26 mouse cellular contexts compared by ENCODE assay signal in genomic region chr16:10788866-10789265, GRCm38 (mm10). TPM values are rescaled to one million over a fixed set of nuclear protein-coding genes. Genes with fewer than 3 reads are reported as not detected.
DNase-seq lines count a peak whose midpoint lies in the region; ATAC-seq and TF ChIP-seq lines count a peak whose summit lies in the region.
"Had no signal": no experiment of that assay in that cellular context is flagged by ENCODE, and none has a peak within 500 bp of the region (broad histone marks: within the 10 kb centered on the region; RNA-seq: fewer than 3 reads in every experiment).

No protein-coding gene starts in this region.

- H3K9ac ChIP-seq in embryonic facial prominence, embryonic 13.5 days, result 0 out of 2 replicates have a peak overlapping the region, but pooled peaks have one; percentile 51
- no peak overlapping the region for H3K9ac ChIP-seq in CH12.LX (ENCODE audit: insufficient read depth, low read depth)
- H3K9ac ChIP-seq in kidney, embryonic 15.5 days, result no peak overlapping the region
- H3K9ac ChIP-seq in forebrain, embryonic 15.5 days (replicated peaks), result no peak overlapping the region
- H3K9ac ChIP-seq: embryonic facial prominence, embryonic 12.5 days; forebrain, embryonic 13.5 days; heart, embryonic 13.5 days; hindbrain, embryonic 15.5 days had no signal

- peaks cover 21% of the 10 kb centered on the region for H3K4me1 ChIP-seq in embryonic facial prominence, embryonic 13.5 days
- H3K4me1 ChIP-seq in embryonic facial prominence, embryonic 10.5 days, result peaks cover 46% of the 10 kb centered on the region
- peaks cover 31 to 37% of the 10 kb centered on the region in 2 experiments for H3K4me1 ChIP-seq in CH12.LX (ENCODE audit: control insufficient read depth in 1 of 2, insufficient read depth in 2 of 2)
- peaks cover 36% of the 10 kb centered on the region for H3K4me1 ChIP-seq in kidney, embryonic 15.5 days
- H3K4me1 ChIP-seq in forebrain, embryonic 15.5 days, result peaks cover 18% of the 10 kb centered on the region

- in situ Hi-C loops in CH12.LX (cut with MboI; ENCODE audit: low pct_ligation_motif_present, low pct_unique_long_range_greater_than_20kb, low sequenced_read_pairs), result loop anchor here (5.0 kb wide), 2 partner anchors 122 to 217 kb away; no protein-coding TSS in a partner anchor

- no peak overlapping the region for H3K27ac ChIP-seq in embryonic facial prominence, embryonic 13.5 days
- H3K27ac ChIP-seq in embryonic facial prominence, embryonic 10.5 days (replicated peaks), result no peak overlapping the region
- H3K27ac ChIP-seq in CH12.LX (ENCODE audit: insufficient read depth, low read depth), result no peak overlapping the region
- H3K27ac ChIP-seq in kidney, embryonic 15.5 days, result no peak overlapping the region
- no peak overlapping the region for H3K27ac ChIP-seq in forebrain, embryonic 15.5 days (replicated peaks)
- H3K27ac ChIP-seq: embryonic facial prominence, embryonic 12.5 days; forebrain, embryonic 13.5 days; heart, embryonic 13.5 days; hindbrain, embryonic 15.5 days had no signal

- no peak for TF ChIP-seq POLR2A in CH12.LX (IDR thresholded peaks at IDR 0.05; ENCODE audit: low read depth, low read length)

- no peak for ATAC-seq in embryonic facial prominence, embryonic 13.5 days (ENCODE audit: insufficient number of reproducible peaks, insufficient read depth, low FRiP score, low TSS enrichment, low read depth)
- peak; percentile 8 for ATAC-seq in inflammation-experienced regulatory T-cells, adult 6 months
- ATAC-seq in kidney, embryonic 15.5 days (replicated peaks; ENCODE audit: low FRiP score), result no peak
- ATAC-seq in forebrain, embryonic 15.5 days (replicated peaks), result no peak
- ATAC-seq: activated CD4-positive, CD25-positive, alpha-beta regulatory T cell, adult 4 months; forebrain, embryonic 13.5 days; Patski had no signal

- H3K4me2 ChIP-seq in embryonic facial prominence, embryonic 13.5 days, result no peak overlapping the region
- no peak overlapping the region for H3K4me2 ChIP-seq in CH12.LX (ENCODE audit: insufficient read depth, low read depth, poor library complexity, severe bottlenecking)
- no peak overlapping the region for H3K4me2 ChIP-seq in kidney, embryonic 15.5 days
- H3K4me2 ChIP-seq in forebrain, embryonic 15.5 days (replicated peaks), result no peak overlapping the region
- H3K4me2 ChIP-seq: embryonic facial prominence, embryonic 12.5 days; forebrain, embryonic 13.5 days; heart, embryonic 13.5 days; hindbrain, embryonic 15.5 days had no signal

- H3K9me3 ChIP-seq in embryonic facial prominence, embryonic 13.5 days, result no peaks in the 10 kb centered on the region
- no peaks in the 10 kb centered on the region for H3K9me3 ChIP-seq in embryonic facial prominence, embryonic 10.5 days
- H3K9me3 ChIP-seq in CH12.LX (replicated peaks; ENCODE audit: low read length), result no peaks in the 10 kb centered on the region
- H3K9me3 ChIP-seq in kidney, embryonic 15.5 days (replicated peaks), result no peaks in the 10 kb centered on the region
- H3K9me3 ChIP-seq in forebrain, embryonic 15.5 days, result no peaks in the 10 kb centered on the region
- H3K9me3 ChIP-seq: embryonic facial prominence, embryonic 12.5 days; forebrain, embryonic 13.5 days; heart, embryonic 13.5 days; hindbrain, embryonic 15.5 days had no signal

- TF ChIP-seq CTCF in CH12.LX (conservative IDR thresholded peaks at IDR 0.05 in 1 of 2, IDR thresholded peaks at IDR 0.05 in 1 of 2; ENCODE audit: low read depth in 2 of 2, low read length in 2 of 2), result no peak

- no peaks in the 10 kb centered on the region for H3K36me3 ChIP-seq in embryonic facial prominence, embryonic 13.5 days
- H3K36me3 ChIP-seq in embryonic facial prominence, embryonic 10.5 days (replicated peaks), result no peaks in the 10 kb centered on the region
- H3K36me3 ChIP-seq in CH12.LX (replicated peaks in 1 of 2; ENCODE audit: control insufficient read depth in 1 of 2, insufficient read depth in 1 of 2, low read length in 1 of 2), result peaks cover 0 to 6% of the 10 kb centered on the region in 2 experiments
- no peaks in the 10 kb centered on the region for H3K36me3 ChIP-seq in kidney, embryonic 15.5 days
- H3K36me3 ChIP-seq in forebrain, embryonic 15.5 days, result no peaks in the 10 kb centered on the region
- H3K36me3 ChIP-seq: embryonic facial prominence, embryonic 12.5 days; heart, embryonic 13.5 days; hindbrain, embryonic 15.5 days had no signal

- no peak for TF ChIP-seq EP300 in CH12.LX (IDR thresholded peaks at IDR 0.05; ENCODE audit: low read length)

- H3K79me2 ChIP-seq in CH12.LX (replicated peaks; ENCODE audit: control insufficient read depth, extremely low read depth, insufficient read depth, poor library complexity, severe bottlenecking), result peaks cover 9% of the 10 kb centered on the region

- dilution Hi-C loops in CH12.LX (cut with MboI; ENCODE audit: extremely low pct_ligation_motif_present, extremely low pct_unique_long_range_greater_than_20kb, low sequenced_read_pairs), result no loop called here

- no peak for TF ChIP-seq RAD21 in CH12.LX (IDR thresholded peaks at IDR 0.05; ENCODE audit: low read depth, low read length)

- 64% methylated on average over 4 of the region's 4 CpGs for WGBS in embryonic facial prominence, embryonic 13.5 days
- WGBS in embryonic facial prominence, embryonic 10.5 days, result 67% methylated on average over 4 of the region's 4 CpGs
- WGBS in kidney, embryonic 15.5 days, result 52% methylated on average over 4 of the region's 4 CpGs
- WGBS in forebrain, embryonic 15.5 days, result 50% methylated on average over 4 of the region's 4 CpGs

- H3K4me3 ChIP-seq in embryonic facial prominence, embryonic 13.5 days, result no peak overlapping the region
- no peak overlapping the region for H3K4me3 ChIP-seq in embryonic facial prominence, embryonic 10.5 days
- no peak overlapping the region for H3K4me3 ChIP-seq in CH12.LX (replicated peaks in 1 of 3; ENCODE audit: low read depth in 2 of 3, low read length in 2 of 3, poor library complexity in 1 of 3)
- H3K4me3 ChIP-seq in kidney, embryonic 15.5 days (replicated peaks), result no peak overlapping the region
- H3K4me3 ChIP-seq in forebrain, embryonic 15.5 days, result no peak overlapping the region
- H3K4me3 ChIP-seq: embryonic facial prominence, embryonic 12.5 days; forebrain, embryonic 13.5 days; heart, embryonic 13.5 days; hindbrain, embryonic 15.5 days had no signal

- no peak for DNase-seq in embryonic facial prominence, embryonic 10.5 days (ENCODE audit: low spot score)
- DNase-seq in CH12.LX (ENCODE audit: extremely low read depth), result peak; percentile 42
- no peak for DNase-seq in cerebellum, adult 9-10 months
- DNase-seq: adrenal gland, adult 2 months; adrenal gland, postnatal 25 days; cerebellum, adult 2 months; cerebellum, postnatal 14 days; embryo, embryonic 11 days; gastrocnemius, postnatal 36 days; heart, postnatal 36 days had no signal

- no peaks in the 10 kb centered on the region for H3K27me3 ChIP-seq in embryonic facial prominence, embryonic 13.5 days
- peaks cover 27% of the 10 kb centered on the region for H3K27me3 ChIP-seq in embryonic facial prominence, embryonic 10.5 days (replicated peaks; ENCODE audit: low read depth, poor library complexity, severe bottlenecking)
- H3K27me3 ChIP-seq in CH12.LX (replicated peaks), result no peaks in the 10 kb centered on the region
- no peaks in the 10 kb centered on the region for H3K27me3 ChIP-seq in kidney, embryonic 15.5 days
- H3K27me3 ChIP-seq in forebrain, embryonic 15.5 days, result 0 out of 2 replicates have a peak, but pooled peaks cover 2% of the 10 kb centered on the region
- H3K27me3 ChIP-seq: hindbrain, embryonic 15.5 days; Patski had no signal

RNA-seq across cellular contexts. Expression of gene Tnp2, which starts 0.4 kb away (rescaled TPM):
- not detected in 2 replicates for polyA plus RNA-seq in embryonic facial prominence, embryonic 13.5 days (2015; fragmentation: Nextera tagmentation; extraction: Ambion mirVana)
- polyA plus RNA-seq in embryonic facial prominence, embryonic 10.5 days (2016; fragmentation: Nextera tagmentation; extraction: Ambion mirVana), result not detected in 2 replicates
- total RNA-seq in CH12.LX (2012; rRNA removed), result 0.25 TPM in 1 of 2 replicates, not detected in the other
- total RNA-seq in CH12.LX (2014; rRNA removed), result not detected in 2 replicates
- 0.43 TPM in 1 of 2 replicates, not detected in the other for polyA plus RNA-seq in CH12.LX (2012; ENCODE audit: insufficient read length, low read depth)
- polyA plus RNA-seq in inflammation-experienced regulatory T-cells, adult 6 months (2017; shearing (Covaris generic)), result 1 to 10 TPM; 6.3 to 9.8 (median 6.6) TPM
- not detected in 2 replicates for polyA plus RNA-seq in kidney, embryonic 15.5 days (2015; fragmentation: Nextera tagmentation; extraction: Ambion mirVana)
- not detected in 2 replicates for polyA plus RNA-seq in forebrain, embryonic 15.5 days (2015; fragmentation: Nextera tagmentation; extraction: Ambion mirVana)
- total RNA-seq: adrenal gland, adult 2 months; adrenal gland, postnatal 25 days; common myeloid progenitor, adult 5-6 weeks; gastrocnemius, adult 8-10 months; heart, postnatal 36 days had no signal
- polyA plus RNA-seq: adrenal gland, adult 2 months; C2C12; cerebellum, adult 2 months; embryonic facial prominence, embryonic 12.5 days; forebrain, embryonic 13.5 days; heart, embryonic 13.5 days; heart, postnatal 0 days; hindbrain, embryonic 11.5 days; hindbrain, embryonic 15.5 days; intestine, embryonic 14.5 days; Patski had no signal

RNA-seq across cellular contexts. Expression of gene Prm3, which starts 1.8 kb away (rescaled TPM):
- not detected in 2 replicates for polyA plus RNA-seq in embryonic facial prominence, embryonic 13.5 days (2015; fragmentation: Nextera tagmentation; extraction: Ambion mirVana)
- not detected in 2 replicates for polyA plus RNA-seq in embryonic facial prominence, embryonic 10.5 days (2016; fragmentation: Nextera tagmentation; extraction: Ambion mirVana)
- not detected in 2 replicates for total RNA-seq in CH12.LX (2012; rRNA removed)
- not detected in 2 replicates for total RNA-seq in CH12.LX (2014; rRNA removed)
- not detected in 2 replicates for polyA plus RNA-seq in CH12.LX (2012; ENCODE audit: insufficient read length, low read depth)
- not detected for polyA plus RNA-seq in inflammation-experienced regulatory T-cells, adult 6 months (2017; shearing (Covaris generic))
- not detected in 2 replicates for polyA plus RNA-seq in kidney, embryonic 15.5 days (2015; fragmentation: Nextera tagmentation; extraction: Ambion mirVana)
- polyA plus RNA-seq in forebrain, embryonic 15.5 days (2015; fragmentation: Nextera tagmentation; extraction: Ambion mirVana), result not detected in 2 replicates
- total RNA-seq: adrenal gland, adult 2 months; adrenal gland, postnatal 25 days; common myeloid progenitor, adult 5-6 weeks; gastrocnemius, adult 8-10 months; gastrocnemius, postnatal 36 days; heart, postnatal 36 days had no signal
- polyA plus RNA-seq: activated CD4-positive, CD25-positive, alpha-beta regulatory T cell, adult 4 months; adrenal gland, adult 2 months; C2C12; cerebellum, adult 2 months; embryonic facial prominence, embryonic 12.5 days; forebrain, embryonic 13.5 days; heart, embryonic 13.5 days; heart, postnatal 0 days; hindbrain, embryonic 11.5 days; hindbrain, embryonic 15.5 days; intestine, embryonic 14.5 days; Patski had no signal

RNA-seq across cellular contexts. Expression of gene Socs1, which starts 3.5 kb away (rescaled TPM):
- 15.0 and 15.4 TPM in 2 replicates for polyA plus RNA-seq in embryonic facial prominence, embryonic 13.5 days (2015; fragmentation: Nextera tagmentation; extraction: Ambion mirVana)
- 3.7 and 4.2 TPM in 2 replicates for polyA plus RNA-seq in embryonic facial prominence, embryonic 10.5 days (2016; fragmentation: Nextera tagmentation; extraction: Ambion mirVana)
- total RNA-seq in CH12.LX (2012; rRNA removed) (26.1 and 29.1 TPM in 2 replicates), CH12.LX (2014; rRNA removed) (17.3 and 18.8 TPM in 2 replicates)
- 23.0 and 27.6 TPM in 2 replicates for polyA plus RNA-seq in CH12.LX (2012; ENCODE audit: insufficient read length, low read depth)
- polyA plus RNA-seq in inflammation-experienced regulatory T-cells, adult 6 months (2017; shearing (Covaris generic)), result 1 to 10 TPM; 3.9 to 4.7 (median 4.3) TPM
- 6.9 and 7.8 TPM in 2 replicates for polyA plus RNA-seq in kidney, embryonic 15.5 days (2015; fragmentation: Nextera tagmentation; extraction: Ambion mirVana)
- polyA plus RNA-seq in forebrain, embryonic 15.5 days (2015; fragmentation: Nextera tagmentation; extraction: Ambion mirVana), result 1.7 and 2.1 TPM in 2 replicates

RNA-seq across cellular contexts. Expression of gene Prm2, which starts 7.1 kb away (rescaled TPM):
- polyA plus RNA-seq in embryonic facial prominence, embryonic 13.5 days (2015; fragmentation: Nextera tagmentation; extraction: Ambion mirVana), result not detected in 2 replicates
- polyA plus RNA-seq in embryonic facial prominence, embryonic 10.5 days (2016; fragmentation: Nextera tagmentation; extraction: Ambion mirVana), result not detected in 2 replicates
- total RNA-seq in CH12.LX (2012; rRNA removed), result not detected in 2 replicates
- not detected in 2 replicates for total RNA-seq in CH12.LX (2014; rRNA removed)
- not detected in 2 replicates for polyA plus RNA-seq in CH12.LX (2012; ENCODE audit: insufficient read length, low read depth)
- not detected for polyA plus RNA-seq in inflammation-experienced regulatory T-cells, adult 6 months (2017; shearing (Covaris generic))
- polyA plus RNA-seq in kidney, embryonic 15.5 days (2015; fragmentation: Nextera tagmentation; extraction: Ambion mirVana), result not detected in 2 replicates
- not detected in 2 replicates for polyA plus RNA-seq in forebrain, embryonic 15.5 days (2015; fragmentation: Nextera tagmentation; extraction: Ambion mirVana)
- total RNA-seq: adrenal gland, adult 2 months; adrenal gland, postnatal 25 days; common myeloid progenitor, adult 5-6 weeks; gastrocnemius, adult 8-10 months; gastrocnemius, postnatal 36 days; heart, postnatal 36 days had no signal
- polyA plus RNA-seq: activated CD4-positive, CD25-positive, alpha-beta regulatory T cell, adult 4 months; C2C12; cerebellum, adult 2 months; embryonic facial prominence, embryonic 12.5 days; forebrain, embryonic 13.5 days; heart, embryonic 13.5 days; heart, postnatal 0 days; hindbrain, embryonic 11.5 days; hindbrain, embryonic 15.5 days; intestine, embryonic 14.5 days; Patski had no signal

RNA-seq across cellular contexts. Expression of gene Prm1, which starts 16.8 kb away (rescaled TPM):
- not detected in 2 replicates for polyA plus RNA-seq in embryonic facial prominence, embryonic 13.5 days (2015; fragmentation: Nextera tagmentation; extraction: Ambion mirVana)
- polyA plus RNA-seq in embryonic facial prominence, embryonic 10.5 days (2016; fragmentation: Nextera tagmentation; extraction: Ambion mirVana), result 0.36 TPM in 1 of 2 replicates, not detected in the other
- not detected in 2 replicates for total RNA-seq in CH12.LX (2012; rRNA removed)
- total RNA-seq in CH12.LX (2014; rRNA removed), result not detected in 2 replicates
- not detected in 2 replicates for polyA plus RNA-seq in CH12.LX (2012; ENCODE audit: insufficient read length, low read depth)
- polyA plus RNA-seq in inflammation-experienced regulatory T-cells, adult 6 months (2017; shearing (Covaris generic)), result 1 to 10 TPM in 1 of 3 experiments, not detected in 2; 1.1 TPM
- 0.51 TPM in 1 of 2 replicates, not detected in the other for polyA plus RNA-seq in kidney, embryonic 15.5 days (2015; fragmentation: Nextera tagmentation; extraction: Ambion mirVana)
- not detected in 2 replicates for polyA plus RNA-seq in forebrain, embryonic 15.5 days (2015; fragmentation: Nextera tagmentation; extraction: Ambion mirVana)
- total RNA-seq: adrenal gland, adult 2 months; adrenal gland, postnatal 25 days; common myeloid progenitor, adult 5-6 weeks; gastrocnemius, adult 8-10 months; gastrocnemius, postnatal 36 days; heart, postnatal 36 days had no signal
- polyA plus RNA-seq: adrenal gland, adult 2 months; C2C12; cerebellum, adult 2 months; embryonic facial prominence, embryonic 12.5 days; forebrain, embryonic 13.5 days; heart, postnatal 0 days; hindbrain, embryonic 11.5 days; intestine, embryonic 14.5 days had no signal
